Mouse (Mus musculus) G1E (cell line): ENCODE data around the gene Cox15. TPM values are rescaled to one million over a fixed set of nuclear protein-coding genes. Genes with fewer than 3 reads are reported as not detected.

Experiments used
- ATAC-seq: 2 replicates; pipeline ENCODE4 v1.8.0; 2016; ENCODE audit warnings: mild to moderate bottlenecking; ENCODE audit not compliant: insufficient number of reproducible peaks, poor library complexity, low FRiP score, severe bottlenecking; ENCODE audit errors: extremely low read depth
- DNase-seq: peaks from one replicate; pipeline ENCODE4 v3.0.0; 2012; ENCODE audit warnings: low spot score
- H3K27me3 ChIP-seq: 2 replicates; pipeline ENCODE4 v1.6.1; 2012; ENCODE audit warnings: mild to moderate bottlenecking, low read length, inconsistent platforms; ENCODE audit not compliant: insufficient read depth
- H3K36me3 ChIP-seq: replicated peaks from 2 replicates; pipeline ENCODE3; 2012; ENCODE audit warnings: mild to moderate bottlenecking, inconsistent platforms
- H3K4me1 ChIP-seq: 2 replicates; pipeline ENCODE4 v1.6.1; 2012; ENCODE audit warnings: low read depth, low read length, inconsistent platforms, mixed read lengths; ENCODE audit not compliant: insufficient read depth
- H3K4me3 ChIP-seq: 2 replicates; pipeline ENCODE4 v1.5.1; 2012; ENCODE audit warnings: low read depth, mild to moderate bottlenecking, inconsistent platforms, low read length, moderate library complexity, mixed read lengths
- H3K9me3 ChIP-seq: replicated peaks from 2 replicates; pipeline ENCODE4 v1.6.1; 2012; ENCODE audit warnings: inconsistent platforms
- CTCF ChIP-seq: IDR thresholded peaks from 2 replicates; pipeline ENCODE4 v1.5.1; 2012; ENCODE audit warnings: low read depth, low read length, inconsistent platforms, mixed read lengths
- GATA1 ChIP-seq: IDR thresholded peaks from 2 replicates; pipeline ENCODE4 v1.6.1; 2012; ENCODE audit warnings: borderline replicate concordance, low read length, inconsistent platforms, mixed read lengths
- GATA2 ChIP-seq: IDR thresholded peaks from 2 replicates; pipeline ENCODE4 v1.6.1; 2012; ENCODE audit warnings: low read depth, low read length, inconsistent platforms, borderline replicate concordance
- POLR2AphosphoS5 ChIP-seq: IDR thresholded peaks from 2 replicates; pipeline ENCODE4 v1.6.1; 2012; ENCODE audit warnings: low read depth, low read length, inconsistent platforms; ENCODE audit not compliant: insufficient replicate concordance
- TAL1 ChIP-seq: conservative IDR thresholded peaks from 2 replicates; pipeline ENCODE4 v1.6.1; 2012; ENCODE audit warnings: low read depth, low read length, inconsistent platforms, mixed read lengths
- polyA plus RNA-seq: library from polyadenylated mRNA; stranded (reverse); fragments of >175 nt; gene quantifications from 2 replicates; pipeline ENCODE4 v1.2.3, GENCODE M21; 2012
- total RNA-seq, 2 experiments: library from RNA; stranded (forward) in 1 of 2; stranded (reverse) in 1 of 2; fragments of 200-1000 nt in 1 of 2; fragments of >200 nt in 1 of 2; fragmentation: Nextera tagmentation in 1 of 2; gene quantifications; 2 replicates each; pipeline ENCODE4 v1.2.3; 2014 to 2017

Gene Cox15
- total and polyA plus RNA-seq, 3 experiments = 5.9 to 21.7 (median 18.8) TPM

DNA sequence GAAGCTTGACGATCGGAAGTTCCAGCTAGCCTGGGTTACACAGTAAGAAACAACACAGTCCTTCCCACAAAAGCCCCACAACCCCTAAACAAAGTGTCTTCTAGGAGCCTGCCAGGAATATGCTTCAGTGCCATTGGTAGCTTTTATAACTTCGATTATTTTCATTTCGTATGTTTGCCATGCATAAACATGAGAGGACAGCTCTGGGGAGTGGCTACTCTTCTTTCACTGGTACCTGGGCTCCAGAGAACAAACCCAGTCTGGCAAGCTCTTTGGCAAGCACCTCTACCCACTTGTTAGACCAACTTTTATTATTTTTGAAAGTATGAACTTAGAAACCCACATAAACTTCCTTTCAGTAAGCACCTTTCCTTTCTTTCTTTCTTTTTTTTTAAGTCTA, 23.8 kb upstream of the Cox15 start:
- no peak for DNase-seq
- peaks cover 6% of the 10 kb centered on the region; the same call in 1 of the 2 replicates for H3K4me1 ChIP-seq
- H3K27me3 ChIP-seq = peaks cover 4% of the 10 kb centered on the region; the same call in 1 of the 2 replicates
- H3K36me3 ChIP-seq = no peaks in the 10 kb centered on the region
- no peak for ATAC-seq
- no peaks in the 10 kb centered on the region for H3K9me3 ChIP-seq
- H3K4me3 ChIP-seq = no peak overlapping the region
- TF ChIP-seq GATA1 (no peak), POLR2AphosphoS5 (no peak), GATA2 (no peak), TAL1 (no peak), CTCF (no peak)

DNA sequence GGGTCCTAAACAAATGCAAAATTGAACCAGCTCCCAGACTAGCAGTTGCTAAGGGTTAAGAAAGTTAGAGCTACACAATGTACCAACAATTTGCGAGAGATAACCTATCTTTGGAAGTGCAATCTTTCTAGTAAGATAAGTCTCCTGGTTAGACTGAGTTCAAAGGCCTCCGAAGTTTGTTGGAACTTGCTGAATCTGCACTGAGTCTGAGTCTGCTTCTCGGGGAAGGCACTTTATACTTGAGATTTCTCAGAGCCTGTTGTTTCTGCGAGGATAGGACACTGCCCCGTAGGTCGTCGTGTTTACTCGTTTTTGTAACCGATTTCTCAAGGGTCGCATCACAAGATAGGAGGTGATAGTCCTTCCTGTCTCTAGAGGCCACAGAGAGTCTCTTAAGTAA, 22.6 kb upstream of the Cox15 start:
- no peak for TF ChIP-seq POLR2AphosphoS5
- no peak for TF ChIP-seq GATA1
- TF ChIP-seq TAL1 = no peak

GRCm38 (mm10) chr19:43772311-43772710, 19.5 kb upstream of the Cox15 start:
- peaks cover 14% of the 10 kb centered on the region for H3K4me1 ChIP-seq
- no peaks in the 10 kb centered on the region for H3K9me3 ChIP-seq
- H3K4me3 ChIP-seq = no peak overlapping the region
- DNase-seq (no peak), ATAC-seq (no peak)
- H3K27me3 ChIP-seq = no peaks in the 10 kb centered on the region
- TF ChIP-seq POLR2AphosphoS5 = no peak
- no peak for TF ChIP-seq GATA2
- no peak for TF ChIP-seq TAL1
- TF ChIP-seq GATA1 = no peak
- no peak for TF ChIP-seq CTCF
- H3K36me3 ChIP-seq = peaks cover 12% of the 10 kb centered on the region

More for the DNA sequence above, 22.6 kb upstream of the Cox15 start:
- Histone ChIP-seq H3K9me3 (no peaks in the 10 kb centered on the region), H3K27me3 (peaks cover 4% of the 10 kb centered on the region; the same call in 1 of the 2 replicates), H3K4me1 (peaks cover 14% of the 10 kb centered on the region), H3K4me3 (no peak overlapping the region), H3K36me3 (no peaks in the 10 kb centered on the region)
- no peak for ATAC-seq
- no peak for DNase-seq

GRCm38 (mm10) chr19:43771499-43771969, 18.7 kb upstream of the Cox15 start:
- H3K4me1 ChIP-seq = peaks cover 14% of the 10 kb centered on the region
- H3K9me3 ChIP-seq = no peaks in the 10 kb centered on the region
- DNase-seq = peak; percentile 31
- no peak overlapping the region for H3K4me3 ChIP-seq
- TF ChIP-seq GATA2 (no peak), GATA1 (no peak), POLR2AphosphoS5 (no peak), CTCF (no peak), TAL1 (no peak)
- H3K36me3 ChIP-seq = peaks cover 12% of the 10 kb centered on the region
- peak; percentile 60 for ATAC-seq
- no peaks in the 10 kb centered on the region for H3K27me3 ChIP-seq

- H3K4me3 ChIP-seq = no peak overlapping the region
- ATAC-seq = no peak
- no peaks in the 10 kb centered on the region for H3K9me3 ChIP-seq
Measured at GRCm38 (mm10) chr19:43770584-43770983, 17.8 kb upstream of the Cox15 start.

GRCm38 (mm10) chr19:43769366-43769960, 16.7 kb upstream of the Cox15 start:
- TF ChIP-seq GATA2 = no peak
- no peak for TF ChIP-seq GATA1
- no peak for TF ChIP-seq CTCF
- TF ChIP-seq TAL1 = no peak
- TF ChIP-seq POLR2AphosphoS5 = no peak
- Histone ChIP-seq H3K27me3 (no peaks in the 10 kb centered on the region), H3K9me3 (no peaks in the 10 kb centered on the region), H3K36me3 (peaks cover 19% of the 10 kb centered on the region), H3K4me3 (no peak overlapping the region), H3K4me1 (peaks cover 14% of the 10 kb centered on the region)
- DNase-seq (no peak), ATAC-seq (no peak)

More at GRCm38 (mm10) chr19:43770584-43770983, 17.8 kb upstream of the Cox15 start:
- H3K27me3 ChIP-seq = no peaks in the 10 kb centered on the region
- H3K36me3 ChIP-seq = peaks cover 16% of the 10 kb centered on the region
- no peak for DNase-seq
- H3K4me1 ChIP-seq = peaks cover 14% of the 10 kb centered on the region
- no peak for TF ChIP-seq POLR2AphosphoS5
- no peak for TF ChIP-seq TAL1
- TF ChIP-seq CTCF = no peak
- no peak for TF ChIP-seq GATA1
- no peak for TF ChIP-seq GATA2
